Mouse (Mus musculus): ENCODE results near the gene Olfr506. TPM values are rescaled to one million over a fixed set of nuclear protein-coding genes. Genes with fewer than 3 reads are reported as not detected.

Olfr506 gene
- polyA plus RNA-seq, 2 experiments = not detected

DNA sequence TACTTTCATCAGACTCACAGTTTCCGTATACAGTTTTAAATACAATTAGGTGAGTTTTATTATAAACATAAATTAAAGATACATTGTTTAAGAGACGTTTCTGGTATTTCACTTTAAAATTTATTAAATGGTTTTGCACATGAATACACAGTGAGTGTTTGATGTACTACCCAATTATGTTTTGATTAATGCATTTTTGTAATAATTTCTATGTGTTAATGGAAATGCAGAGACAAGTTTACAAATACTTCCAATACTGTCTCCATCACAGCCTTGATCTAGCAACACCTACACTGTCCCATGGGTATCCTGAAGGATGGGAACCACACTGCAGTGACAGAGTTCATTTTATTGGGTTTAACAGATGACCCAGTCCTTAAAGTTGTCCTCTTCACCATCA, 10.9 kb downstream of the Olfr506 start, which contains the start of gene Olfr507:
Olfr507 (plus strand) TSS at position 301 of the 400 bp plus-strand sequence.
- Histone ChIP-seq H3K4me2 (ENCODE audit: low read depth) (no peak within 1 kb of the TSS), H3K4me1 (replicated peaks; ENCODE audit: control insufficient read depth in 2 of 2, insufficient read depth in 2 of 2, low read length in 1 of 2) (no peaks in the 10 kb centered on the region), H3K4me3 (ENCODE audit: insufficient read depth in 1 of 2, low read depth in 2 of 2, low read length in 2 of 2) (no peak within 1 kb of the TSS), H3K27ac (no peak within 1 kb of the TSS), H3K27me3 (ENCODE audit: control insufficient read depth, insufficient read depth, low read length) (no peaks in the 10 kb centered on the region), H3K9me3 (ENCODE audit: control insufficient read depth, low read length) (no peaks in the 10 kb centered on the region), H3K9ac (replicated peaks) (no peak within 1 kb of the TSS), H3K36me3 (replicated peaks; ENCODE audit: control insufficient read depth, insufficient read depth, low read depth) (no peaks in the 10 kb centered on the region)
- 40% methylated on average over 2 of the region's 2 CpGs for WGBS (ENCODE audit: insufficient replicate concordance)
- ATAC-seq (ENCODE audit: insufficient read depth) = no peak
- no peak for DNase-seq (ENCODE audit: low read depth in 3 of 3, low spot score in 3 of 3)
- no peak for TF ChIP-seq CTCF (IDR thresholded peaks at IDR 0.05; ENCODE audit: low read depth)
- TF ChIP-seq EP300 (IDR thresholded peaks at IDR 0.05; ENCODE audit: low read depth) = no peak

DNA sequence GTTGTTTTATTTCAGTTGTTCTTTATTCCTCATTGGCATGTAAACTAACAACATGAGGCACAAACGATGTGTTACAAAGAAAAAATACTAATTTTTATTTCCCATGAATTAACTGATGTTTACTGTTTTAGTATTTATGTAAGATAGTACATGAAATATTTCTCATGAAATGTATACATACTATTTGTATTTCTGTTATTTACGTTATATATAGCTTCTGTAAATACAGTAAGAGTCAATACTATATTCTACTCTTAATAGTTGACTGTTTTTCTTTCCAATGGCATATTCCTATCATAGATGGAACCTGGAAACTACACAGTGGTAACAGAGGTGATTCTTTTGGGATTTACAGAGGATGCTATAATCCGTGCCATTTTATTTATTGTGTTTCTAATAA, 19.1 kb downstream of the Olfr506 start, which contains the start of gene Olfr508:
Olfr508 (plus strand) TSS at position 301 of the 400 bp plus-strand sequence.
- Histone ChIP-seq H3K27ac (no peak within 1 kb of the TSS), H3K4me2 (ENCODE audit: low read depth) (no peak within 1 kb of the TSS), H3K27me3 (ENCODE audit: control insufficient read depth, insufficient read depth, low read length) (no peaks in the 10 kb centered on the region), H3K36me3 (replicated peaks; ENCODE audit: control insufficient read depth, insufficient read depth, low read depth) (no peaks in the 10 kb centered on the region), H3K9me3 (ENCODE audit: control insufficient read depth, low read length) (no peaks in the 10 kb centered on the region), H3K4me1 (replicated peaks; ENCODE audit: control insufficient read depth in 2 of 2, insufficient read depth in 2 of 2, low read length in 1 of 2) (no peaks in the 10 kb centered on the region), H3K9ac (replicated peaks) (no peak within 1 kb of the TSS), H3K4me3 (ENCODE audit: insufficient read depth in 1 of 2, low read depth in 2 of 2, low read length in 2 of 2) (no peak within 1 kb of the TSS)
- TF ChIP-seq CTCF (IDR thresholded peaks at IDR 0.05; ENCODE audit: low read depth) = no peak
- no peak for TF ChIP-seq EP300 (IDR thresholded peaks at IDR 0.05; ENCODE audit: low read depth)
- no peak for ATAC-seq (ENCODE audit: insufficient read depth)
- WGBS (ENCODE audit: insufficient replicate concordance) = 45% methylated on average over 3 of the region's 3 CpGs
- DNase-seq (ENCODE audit: low read depth in 3 of 3, low spot score in 3 of 3) = no peak

DNA sequence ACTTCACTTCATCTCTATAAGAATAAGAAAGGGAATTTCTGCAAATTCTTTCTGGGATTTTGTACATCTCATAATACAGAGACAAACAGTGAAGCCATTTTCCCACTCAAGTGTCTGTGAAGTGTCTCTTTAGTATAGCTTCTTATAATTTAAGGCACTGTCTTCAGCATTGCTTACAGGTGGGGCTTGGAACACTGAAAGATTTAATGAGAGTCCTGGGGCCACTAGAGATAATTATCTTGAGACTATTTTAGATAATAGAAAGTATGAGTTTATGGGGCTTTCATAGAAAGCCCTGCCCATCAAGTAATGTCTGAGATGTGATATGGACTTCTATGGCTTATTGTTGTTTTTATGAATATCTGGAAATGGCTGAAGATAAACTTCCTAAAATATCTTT, 41.2 kb downstream of the Olfr506 start, which contains the start of gene Olfr509:
Olfr509 (minus strand) TSS at position 101 of the 400 bp plus-strand sequence.
- no peaks in the 10 kb centered on the region for H3K27me3 ChIP-seq (ENCODE audit: control insufficient read depth, insufficient read depth, low read length)
- no peak within 1 kb of the TSS for H3K4me2 ChIP-seq (ENCODE audit: low read depth)
- DNase-seq (ENCODE audit: low read depth in 3 of 3, low spot score in 3 of 3) (no peak), ATAC-seq (ENCODE audit: insufficient read depth) (no peak)
- no peak within 1 kb of the TSS for H3K27ac ChIP-seq
- no peaks in the 10 kb centered on the region for H3K36me3 ChIP-seq (replicated peaks; ENCODE audit: control insufficient read depth, insufficient read depth, low read depth)
- H3K9ac ChIP-seq (replicated peaks) = no peak within 1 kb of the TSS
- TF ChIP-seq EP300 (IDR thresholded peaks at IDR 0.05; ENCODE audit: low read depth) (no peak), CTCF (IDR thresholded peaks at IDR 0.05; ENCODE audit: low read depth) (no peak)
- no peaks in the 10 kb centered on the region for H3K4me1 ChIP-seq (replicated peaks; ENCODE audit: control insufficient read depth in 2 of 2, insufficient read depth in 2 of 2, low read length in 1 of 2)
- no peak within 1 kb of the TSS for H3K4me3 ChIP-seq (ENCODE audit: insufficient read depth in 1 of 2, low read depth in 2 of 2, low read length in 2 of 2)
- H3K9me3 ChIP-seq (ENCODE audit: control insufficient read depth, low read length) = no peaks in the 10 kb centered on the region

DNA sequence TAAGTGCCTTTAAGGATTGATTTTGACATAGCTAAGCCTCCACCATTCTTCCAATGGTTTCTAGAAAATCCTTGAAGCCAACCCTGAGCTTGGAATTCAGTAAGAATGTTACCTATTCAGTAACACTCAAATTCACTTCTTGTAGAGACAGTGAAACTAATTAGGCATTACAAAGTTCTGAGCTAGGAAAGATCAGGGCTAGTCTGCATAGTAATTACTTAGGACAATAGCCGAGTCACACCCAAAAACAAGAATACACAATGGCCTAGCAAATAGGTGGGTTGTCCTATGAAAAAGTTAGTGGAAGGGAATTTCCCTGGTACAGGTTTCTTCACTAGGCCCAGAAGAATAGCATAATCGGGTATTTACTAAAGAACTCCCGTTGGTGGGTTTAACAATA, 51.8 kb downstream of the Olfr506 start:
- no peaks in the 10 kb centered on the region for H3K9me3 ChIP-seq (ENCODE audit: control insufficient read depth, low read length)
- ATAC-seq (ENCODE audit: insufficient read depth) (no peak), DNase-seq (ENCODE audit: low read depth in 3 of 3, low spot score in 3 of 3) (no peak)
- H3K36me3 ChIP-seq (replicated peaks; ENCODE audit: control insufficient read depth, insufficient read depth, low read depth) = no peaks in the 10 kb centered on the region
- TF ChIP-seq EP300 (IDR thresholded peaks at IDR 0.05; ENCODE audit: low read depth) (no peak), CTCF (IDR thresholded peaks at IDR 0.05; ENCODE audit: low read depth) (no peak)
- WGBS (ENCODE audit: insufficient replicate concordance) = 47% methylated on average over 3 of the region's 3 CpGs
- H3K27me3 ChIP-seq (ENCODE audit: control insufficient read depth, insufficient read depth, low read length) = no peaks in the 10 kb centered on the region
- H3K9ac ChIP-seq (replicated peaks) = no peak overlapping the region
- H3K4me1 ChIP-seq (replicated peaks; ENCODE audit: control insufficient read depth in 2 of 2, insufficient read depth in 2 of 2, low read length in 1 of 2) = no peaks in the 10 kb centered on the region
- H3K27ac ChIP-seq = no peak overlapping the region
- H3K4me2 ChIP-seq (ENCODE audit: low read depth) = no peak overlapping the region
- no peak overlapping the region for H3K4me3 ChIP-seq (ENCODE audit: insufficient read depth in 1 of 2, low read depth in 2 of 2, low read length in 2 of 2)

Other genes starting within 250 kb of the Olfr506 start
- gene Olfr494, start 245.5 kb upstream of the Olfr506 start, polyA plus RNA-seq (2012; rRNA removed) = not detected in 2 replicates
- not detected in 2 replicates for gene Olfr494, start 245.5 kb upstream of the Olfr506 start, polyA plus RNA-seq (2014; fragmentation: Nextera tagmentation; extraction: Ambion mirVana)
- not detected in 2 replicates for gene Olfr495, start 217.6 kb upstream of the Olfr506 start, polyA plus RNA-seq (2012; rRNA removed)
- gene Olfr495, start 217.6 kb upstream of the Olfr506 start, polyA plus RNA-seq (2014; fragmentation: Nextera tagmentation; extraction: Ambion mirVana) = not detected in 2 replicates
- not detected in 2 replicates for gene Olfr497, start 190.4 kb upstream of the Olfr506 start, polyA plus RNA-seq (2012; rRNA removed)
- not detected in 2 replicates for gene Olfr497, start 190.4 kb upstream of the Olfr506 start, polyA plus RNA-seq (2014; fragmentation: Nextera tagmentation; extraction: Ambion mirVana)
- gene Olfr498, start 145.5 kb upstream of the Olfr506 start, polyA plus RNA-seq (2012; rRNA removed) = not detected in 2 replicates
- not detected in 2 replicates for gene Olfr498, start 145.5 kb upstream of the Olfr506 start, polyA plus RNA-seq (2014; fragmentation: Nextera tagmentation; extraction: Ambion mirVana)
- gene Olfr502, start 85.7 kb upstream of the Olfr506 start, polyA plus RNA-seq (2012; rRNA removed) = not detected in 2 replicates
- not detected in 2 replicates for gene Olfr502, start 85.7 kb upstream of the Olfr506 start, polyA plus RNA-seq (2014; fragmentation: Nextera tagmentation; extraction: Ambion mirVana)
- not detected in 2 replicates for gene Olfr503, start 66.3 kb upstream of the Olfr506 start, polyA plus RNA-seq (2012; rRNA removed)
- gene Olfr503, start 66.3 kb upstream of the Olfr506 start, polyA plus RNA-seq (2014; fragmentation: Nextera tagmentation; extraction: Ambion mirVana) = not detected in 2 replicates
- not detected in 2 replicates for gene Olfr504, start 45.0 kb upstream of the Olfr506 start, polyA plus RNA-seq (2012; rRNA removed)
- gene Olfr504, start 45.0 kb upstream of the Olfr506 start, polyA plus RNA-seq (2014; fragmentation: Nextera tagmentation; extraction: Ambion mirVana) = not detected in 2 replicates
- gene Olfr507, start 11.0 kb downstream of the Olfr506 start, polyA plus RNA-seq (2012; rRNA removed) = not detected in 2 replicates
- not detected in 2 replicates for gene Olfr507, start 11.0 kb downstream of the Olfr506 start, polyA plus RNA-seq (2014; fragmentation: Nextera tagmentation; extraction: Ambion mirVana)
- gene Olfr508, start 19.2 kb downstream of the Olfr506 start, polyA plus RNA-seq (2012; rRNA removed) = not detected in 2 replicates
- not detected in 2 replicates for gene Olfr508, start 19.2 kb downstream of the Olfr506 start, polyA plus RNA-seq (2014; fragmentation: Nextera tagmentation; extraction: Ambion mirVana)
- gene Olfr509, start 41.1 kb downstream of the Olfr506 start, polyA plus RNA-seq (2012; rRNA removed) = not detected in 2 replicates
- gene Olfr509, start 41.1 kb downstream of the Olfr506 start, polyA plus RNA-seq (2014; fragmentation: Nextera tagmentation; extraction: Ambion mirVana) = not detected in 2 replicates
- gene Olfr510, start 55.6 kb downstream of the Olfr506 start, polyA plus RNA-seq (2012; rRNA removed) = not detected in 2 replicates
- not detected in 2 replicates for gene Olfr510, start 55.6 kb downstream of the Olfr506 start, polyA plus RNA-seq (2014; fragmentation: Nextera tagmentation; extraction: Ambion mirVana)
- not detected in 2 replicates for gene Olfr512, start 102.5 kb downstream of the Olfr506 start, polyA plus RNA-seq (2012; rRNA removed)
- gene Olfr512, start 102.5 kb downstream of the Olfr506 start, polyA plus RNA-seq (2014; fragmentation: Nextera tagmentation; extraction: Ambion mirVana) = not detected in 2 replicates
- not detected in 2 replicates for gene Olfr513, start 140.2 kb downstream of the Olfr506 start, polyA plus RNA-seq (2012; rRNA removed)
- gene Olfr513, start 140.2 kb downstream of the Olfr506 start, polyA plus RNA-seq (2014; fragmentation: Nextera tagmentation; extraction: Ambion mirVana) = not detected in 2 replicates
- not detected in 2 replicates for gene Olfr514, start 215.2 kb downstream of the Olfr506 start, polyA plus RNA-seq (2012; rRNA removed)
- not detected in 2 replicates for gene Olfr514, start 215.2 kb downstream of the Olfr506 start, polyA plus RNA-seq (2014; fragmentation: Nextera tagmentation; extraction: Ambion mirVana)
- gene Olfr516, start 239.7 kb downstream of the Olfr506 start, polyA plus RNA-seq (2012; rRNA removed) = not detected in 2 replicates
- not detected in 2 replicates for gene Olfr516, start 239.7 kb downstream of the Olfr506 start, polyA plus RNA-seq (2014; fragmentation: Nextera tagmentation; extraction: Ambion mirVana)